Mouse (Mus musculus) heart, adult 2 months (tissue): ENCODE measurements around the gene Limd1.

Experiments used
- CTCF ChIP-seq: fragments of 200-600 bp; IDR thresholded peaks from 2 replicates; pipeline ENCODE4 v1.8.1; 2022; ENCODE audit warnings: antibody characterized with exemption, mild to moderate bottlenecking, moderate library complexity
- EP300 ChIP-seq: fragments of 200-500 bp; IDR thresholded peaks from 2 replicates; pipeline ENCODE4 v1.6.1; 2011; ENCODE audit warnings: low read depth, low read length, control low read depth; ENCODE audit not compliant: insufficient read depth
- POLR2A ChIP-seq: fragments of 200-500 bp; IDR thresholded peaks from 2 replicates; pipeline ENCODE4 v1.6.1; 2011; ENCODE audit warnings: mild to moderate bottlenecking, low read depth, low read length, control low read depth; ENCODE audit not compliant: insufficient read depth

DNA sequence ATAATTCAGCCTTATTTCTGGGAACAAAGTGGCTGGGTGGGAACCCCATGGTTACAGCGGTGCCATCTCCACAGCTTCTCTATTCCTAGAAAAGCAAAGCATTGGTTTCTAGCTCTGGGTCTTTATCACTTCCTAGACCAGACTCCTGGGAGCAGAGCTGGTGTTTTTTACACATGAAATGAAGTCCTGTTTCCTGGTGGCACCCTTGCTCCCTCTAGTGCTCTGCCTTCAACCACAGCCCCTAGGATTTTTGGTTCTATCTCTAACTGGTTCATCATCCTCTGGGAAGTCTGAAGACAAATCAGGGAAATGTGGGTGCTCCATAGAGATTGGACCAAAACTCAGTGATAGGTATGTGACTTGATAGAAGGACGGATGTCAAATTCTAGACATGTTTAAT is 28.9 kb downstream of the Limd1 start:
- TF ChIP-seq EP300 (no peak), CTCF (peak; percentile 68), POLR2A (no peak)
